Mouse (Mus musculus) bone marrow macrophage, adult 2 months (primary cell): ENCODE measurements around the gene 2310079G19Rik.

Source experiments
- CTCF ChIP-seq: IDR thresholded peaks from 2 replicates; pipeline ENCODE4 v1.5.1; 2012; ENCODE audit warnings: low read depth, mild to moderate bottlenecking, low read length, moderate library complexity
- POLR2A ChIP-seq: IDR thresholded peaks from 2 replicates; pipeline ENCODE4 v1.6.1; 2012; ENCODE audit warnings: mild to moderate bottlenecking, low read depth, low read length, borderline replicate concordance

GRCm38 (mm10) chr16:88602464-88602863 lies 25.0 kb downstream of the 2310079G19Rik start:
- TF ChIP-seq CTCF: no peak
- no peak for TF ChIP-seq POLR2A
